Mouse (Mus musculus) midbrain, embryonic 16.5 days (tissue): ENCODE data around the gene Cbx5. TPM values are rescaled to one million over a fixed set of nuclear protein-coding genes. Genes with fewer than 3 reads are reported as not detected.
"Not testable (repeated sequence)": the region's sequence is repeated elsewhere in the genome, so short reads cannot be mapped to it uniquely, and the experiment has no call there.

Experiments used
- ATAC-seq: fragments of 200-750 bp; cut with Nextera tagmentation; 2 replicates; pipeline ENCODE4 v1.8.0; 2017; ENCODE audit warnings: moderate TSS enrichment
- H3K27ac ChIP-seq: fragments of 300-500 bp; sonication (generic); 2 replicates; pipeline ENCODE4 v1.5.1; 2014; ENCODE audit warnings: mild to moderate bottlenecking, low read length, mixed read lengths
- H3K27me3 ChIP-seq: fragments of 300-500 bp; sonication (generic); 2 replicates; pipeline ENCODE4 v1.6.1; 2014; ENCODE audit warnings: low read depth, low read length, mixed read lengths; ENCODE audit not compliant: control insufficient read depth, insufficient read depth
- H3K36me3 ChIP-seq: fragments of 300-500 bp; sonication (generic); 2 replicates; pipeline ENCODE4 v1.6.1; 2014; ENCODE audit warnings: mild to moderate bottlenecking, low read length, moderate library complexity, mixed read lengths; ENCODE audit not compliant: control insufficient read depth, insufficient read depth
- H3K4me1 ChIP-seq: fragments of 300-500 bp; sonication (generic); 2 replicates; pipeline ENCODE4 v1.6.1; 2014; ENCODE audit warnings: mild to moderate bottlenecking, low read length, mixed read lengths; ENCODE audit not compliant: control insufficient read depth, insufficient read depth
- H3K4me2 ChIP-seq: fragments of 300-500 bp; sonication (generic); 2 replicates; pipeline ENCODE4 v1.6.1; 2014; ENCODE audit warnings: mild to moderate bottlenecking, low read length, mixed read lengths
- H3K4me3 ChIP-seq: fragments of 300-500 bp; sonication (generic); 2 replicates; pipeline ENCODE4 v1.5.1; 2014; ENCODE audit warnings: low read depth, mild to moderate bottlenecking, low read length, moderate library complexity, mixed read lengths
- H3K9ac ChIP-seq: fragments of 300-500 bp; sonication (generic); 2 replicates; pipeline ENCODE4 v1.6.1; 2014; ENCODE audit warnings: low read depth, low read length, mixed read lengths
- H3K9me3 ChIP-seq: fragments of 300-500 bp; sonication (generic); replicated peaks from 2 replicates; pipeline ENCODE4 v1.6.1; 2014; ENCODE audit warnings: mild to moderate bottlenecking, low read length, mixed read lengths; ENCODE audit not compliant: control insufficient read depth, poor library complexity, severe bottlenecking
- WGBS: fragments of 180-500 bp; shearing (Covaris S2); extraction: QIAGEN DNeasy Blood & Tissue Kit; methylation state at CpG from one replicate; pipeline ENCODE4 v1.1.7; 2014; 5-methylcytosine and 5-hydroxymethylcytosine counted together
- polyA plus RNA-seq: library from polyadenylated mRNA; unstranded; fragments of >200 nt; fragmentation: Nextera tagmentation; extraction: Ambion mirVana; gene quantifications from 2 replicates; pipeline ENCODE4 v1.2.1, GENCODE M21; 2015

Gene Cbx5
- polyA plus RNA-seq, 1 experiment from 2014 or later: 139 TPM

DNA sequence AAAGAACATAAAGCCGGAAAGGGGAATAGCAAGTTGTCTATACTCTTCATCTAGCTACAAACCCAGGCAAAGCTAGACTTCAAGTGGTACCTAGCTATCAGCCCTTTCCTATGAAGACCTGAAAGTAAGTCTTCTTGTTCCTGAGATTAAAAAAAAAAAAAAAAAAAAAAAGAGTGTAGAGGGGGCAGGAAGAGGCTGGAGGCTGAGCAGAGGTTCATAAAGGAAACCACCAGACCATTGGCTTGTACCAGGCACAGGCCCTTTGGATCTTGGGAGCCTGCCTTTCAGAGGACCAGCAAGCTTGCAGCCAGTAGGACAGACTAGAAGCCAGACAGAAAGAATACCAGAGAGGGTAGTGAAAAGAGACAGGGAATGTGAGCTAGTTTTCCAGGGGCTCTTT, 13.7 kb upstream of the Cbx5 start:
- ATAC-seq: no peak
- Histone ChIP-seq H3K4me3 (no peak overlapping the region), H3K9me3 (no peaks in the 10 kb centered on the region), H3K27ac (no peak overlapping the region), H3K27me3 (peaks cover 2% of the 10 kb centered on the region; the same call in 1 of the 2 replicates), H3K36me3 (peaks cover 5% of the 10 kb centered on the region), H3K4me1 (peaks cover 5% of the 10 kb centered on the region; the same call in 1 of the 2 replicates), H3K4me2 (no peak overlapping the region), H3K9ac (no peak overlapping the region)
- WGBS: 100% methylated on average over 1 of the region's 1 CpGs

DNA sequence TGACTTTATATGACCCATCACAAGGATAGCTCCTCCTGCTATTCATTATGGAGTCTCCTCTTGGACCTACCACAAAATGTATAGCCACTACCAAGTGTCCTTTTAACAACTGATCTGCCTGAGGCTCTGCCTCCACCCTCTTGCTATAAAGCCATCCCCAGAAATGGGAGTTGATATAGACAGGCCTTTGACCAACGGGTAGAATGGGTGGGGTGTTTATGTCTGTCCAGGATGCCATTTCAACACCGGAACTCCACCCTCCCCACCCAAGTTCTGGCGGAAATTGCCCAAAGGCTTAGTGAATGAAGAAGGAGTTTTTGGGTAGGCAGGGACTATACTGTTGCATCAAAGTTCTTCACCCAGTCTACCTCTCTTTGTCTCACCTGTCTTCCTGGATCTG, 13.0 kb upstream of the Cbx5 start:
- ATAC-seq: no peak
- H3K27ac ChIP-seq: no peak overlapping the region
- no peak overlapping the region for H3K9ac ChIP-seq
- H3K4me2 ChIP-seq: no peak overlapping the region
- WGBS: 91% methylated on average over 3 of the region's 3 CpGs
- H3K4me3 ChIP-seq: no peak overlapping the region
- H3K4me1 ChIP-seq: peaks cover 5% of the 10 kb centered on the region; the same call in 1 of the 2 replicates
- H3K9me3 ChIP-seq: no peaks in the 10 kb centered on the region
- H3K36me3 ChIP-seq: peaks cover 11% of the 10 kb centered on the region
- H3K27me3 ChIP-seq: no peaks in the 10 kb centered on the region

DNA sequence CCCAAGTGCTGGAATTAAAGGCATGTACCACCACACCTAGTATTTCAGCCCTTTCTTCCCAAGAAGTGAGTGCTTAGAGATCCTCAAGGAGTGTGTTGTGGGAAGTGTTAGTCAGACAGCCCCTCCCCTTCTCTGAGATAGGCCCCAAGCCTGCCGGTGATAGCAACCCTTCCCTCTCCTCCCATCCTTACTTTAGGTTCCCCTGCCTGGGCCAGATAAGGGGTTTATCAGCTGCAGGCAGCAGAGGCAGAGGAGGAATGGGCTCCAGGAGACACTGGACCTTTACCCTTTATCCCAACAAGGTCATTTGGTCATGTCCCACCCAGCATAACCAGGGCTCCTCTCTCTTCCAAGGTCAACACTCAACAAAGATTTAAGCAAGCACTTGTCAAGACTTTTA, 12.0 kb upstream of the Cbx5 start:
- Histone ChIP-seq H3K4me2 (no peak overlapping the region), H3K27ac (no peak overlapping the region), H3K9me3 (no peaks in the 10 kb centered on the region), H3K4me3 (no peak overlapping the region), H3K9ac (no peak overlapping the region), H3K36me3 (peaks cover 21% of the 10 kb centered on the region), H3K27me3 (no peaks in the 10 kb centered on the region), H3K4me1 (peaks cover 5% of the 10 kb centered on the region; the same call in 1 of the 2 replicates)
- WGBS: 60% methylated on average over 1 of the region's 1 CpGs
- ATAC-seq: no peak

DNA sequence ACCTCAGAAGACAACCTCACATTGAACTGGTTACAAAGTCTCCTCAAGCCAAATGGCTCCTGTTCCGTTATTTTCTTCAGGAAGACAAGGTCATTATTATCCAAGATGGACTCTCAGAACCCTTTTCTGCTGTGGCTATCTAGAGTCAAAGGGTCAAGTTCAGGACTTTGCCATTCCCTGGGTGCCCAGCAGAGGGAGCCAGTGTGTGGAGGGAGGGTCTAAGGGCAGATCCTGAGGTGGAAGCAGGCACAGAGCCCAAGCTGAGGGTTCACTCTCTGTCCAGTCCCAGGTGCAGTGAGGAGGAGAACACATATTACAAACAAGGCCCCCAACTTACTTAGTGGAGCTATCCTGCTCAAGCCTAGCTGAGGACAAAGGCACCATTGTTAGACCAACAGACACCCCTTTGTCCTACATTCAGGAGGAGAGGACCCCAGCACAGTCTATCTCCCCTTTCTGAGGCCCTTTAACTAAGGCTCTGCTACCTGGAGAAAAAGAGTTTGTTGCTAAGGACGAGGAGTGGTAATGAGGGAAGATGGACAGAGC, 10.7 kb upstream of the Cbx5 start:
- no peak overlapping the region for H3K4me2 ChIP-seq
- 32% methylated on average over 2 of the region's 2 CpGs for WGBS
- no peak for ATAC-seq
- H3K27me3 ChIP-seq: no peaks in the 10 kb centered on the region
- H3K4me1 ChIP-seq: peaks cover 7% of the 10 kb centered on the region; the same call in 1 of the 2 replicates
- H3K36me3 ChIP-seq: peaks cover 27% of the 10 kb centered on the region
- no peak overlapping the region for H3K9ac ChIP-seq
- no peaks in the 10 kb centered on the region for H3K9me3 ChIP-seq
- no peak overlapping the region for H3K27ac ChIP-seq
- H3K4me3 ChIP-seq: no peak overlapping the region

DNA sequence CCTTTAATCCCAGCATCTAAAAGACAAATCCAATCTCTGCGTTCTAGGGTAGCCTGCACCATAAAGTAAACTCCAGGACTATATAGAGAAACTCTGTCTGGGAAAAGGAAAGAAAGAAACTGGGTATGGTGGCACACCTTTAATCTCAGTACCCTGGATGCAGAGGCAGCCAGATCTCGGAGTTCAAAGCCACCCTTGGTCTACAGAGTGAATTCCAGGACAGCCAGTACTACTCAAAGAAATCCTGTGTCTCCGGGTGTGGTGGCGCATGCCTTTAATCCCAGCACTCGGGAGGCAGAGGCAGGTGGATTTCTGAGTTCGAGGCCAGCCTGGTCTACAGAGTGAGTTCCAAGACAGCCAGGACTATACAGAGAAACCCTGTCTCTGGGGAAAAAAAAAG, 9.9 kb upstream of the Cbx5 start:
- not testable (repeated sequence) for H3K4me3 ChIP-seq, H3K4me2 ChIP-seq, H3K4me1 ChIP-seq, ATAC-seq, H3K27me3 ChIP-seq, H3K9me3 ChIP-seq, H3K9ac ChIP-seq, H3K27ac ChIP-seq
- H3K36me3 ChIP-seq: peaks cover 30% of the 10 kb centered on the region
- 87% methylated on average over 6 of the region's 6 CpGs for WGBS

DNA sequence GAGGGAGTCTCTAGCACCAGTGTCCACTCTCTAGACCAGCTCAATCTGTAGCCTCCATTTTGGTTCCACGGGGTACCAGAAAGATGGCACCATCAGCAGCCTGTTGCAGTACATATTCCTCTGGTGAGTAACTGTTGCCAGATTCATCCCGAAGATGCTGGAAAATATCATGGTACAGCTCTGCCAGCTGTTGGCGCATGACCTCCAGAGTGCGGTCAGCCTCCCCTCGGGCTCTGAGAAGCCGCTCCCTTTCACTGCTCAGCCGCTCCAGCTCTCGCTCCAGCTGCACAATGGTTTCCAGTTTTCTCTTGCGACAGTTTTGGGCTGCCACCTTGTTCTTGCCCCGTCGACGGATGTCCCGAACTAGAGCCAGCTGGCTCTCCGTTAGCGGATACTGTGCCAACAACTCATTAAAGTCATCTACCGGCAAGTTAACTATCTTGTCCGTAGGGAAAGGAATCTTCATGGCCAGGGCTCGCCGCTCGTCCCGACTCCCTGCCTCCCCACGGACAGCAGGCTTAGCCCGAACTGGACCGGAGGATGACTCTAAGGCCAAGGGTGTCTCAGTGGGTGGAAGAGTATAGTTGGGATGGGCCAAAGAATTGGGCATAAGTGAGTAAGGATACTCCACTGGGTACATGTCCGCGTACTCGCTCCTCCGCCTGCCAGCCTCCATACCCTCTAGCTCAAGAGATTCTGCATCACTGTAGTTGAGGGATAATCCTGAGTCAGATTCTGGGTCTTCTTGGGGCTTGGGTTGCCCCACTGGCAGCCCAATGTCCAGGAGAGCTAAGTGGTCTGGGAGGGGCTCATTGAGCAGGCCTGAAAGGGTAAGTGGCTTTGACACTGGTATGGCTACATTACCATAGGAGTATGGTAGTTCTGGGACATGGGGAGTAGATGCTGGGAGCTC, 9.0 kb upstream of the Cbx5 start:
- H3K36me3 ChIP-seq: peaks cover 30% of the 10 kb centered on the region

DNA sequence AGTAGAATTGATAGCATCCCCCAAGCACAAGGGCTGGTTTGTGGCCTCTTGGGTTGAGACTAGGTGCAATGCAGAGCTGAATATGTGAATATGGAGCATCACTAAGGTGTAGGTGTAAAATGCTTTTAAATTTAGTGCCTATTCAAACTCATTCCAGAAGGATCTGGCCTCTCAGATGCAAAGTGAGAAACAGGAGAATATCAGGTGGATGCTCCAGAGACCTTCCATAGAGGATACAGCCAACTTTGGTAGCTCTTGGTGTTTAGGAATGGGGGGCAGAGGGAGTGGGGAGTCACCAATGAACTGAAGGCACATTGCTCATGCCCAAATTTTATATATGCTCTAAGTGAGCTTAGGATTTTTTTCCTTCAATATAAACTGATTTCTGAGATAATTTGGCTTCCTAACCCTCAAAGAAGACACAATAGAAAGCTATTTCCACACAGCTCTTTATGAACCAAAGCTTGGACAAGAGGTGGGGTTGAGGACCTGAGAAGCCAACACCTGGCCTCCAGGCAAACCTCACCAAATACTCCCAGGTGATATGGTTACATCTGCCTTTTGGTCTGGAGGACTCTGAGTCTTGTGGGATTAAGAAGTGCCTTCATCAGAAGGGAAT, 8.3 kb upstream of the Cbx5 start:
- no peak for ATAC-seq
- Histone ChIP-seq H3K27me3 (no peaks in the 10 kb centered on the region), H3K9ac (no peak overlapping the region), H3K9me3 (no peaks in the 10 kb centered on the region), H3K4me3 (no peak overlapping the region), H3K36me3 (peaks cover 35% of the 10 kb centered on the region), H3K27ac (no peak overlapping the region), H3K4me1 (peaks cover 16% of the 10 kb centered on the region), H3K4me2 (no peak overlapping the region)

More for the DNA sequence above, 9.0 kb upstream of the Cbx5 start:
- WGBS: 85% methylated on average over 28 of the region's 28 CpGs
- Histone ChIP-seq H3K4me3 (no peak overlapping the region), H3K4me2 (no peak overlapping the region), H3K27me3 (no peaks in the 10 kb centered on the region), H3K9ac (no peak overlapping the region), H3K9me3 (no peaks in the 10 kb centered on the region), H3K27ac (no peak overlapping the region), H3K4me1 (peaks cover 8% of the 10 kb centered on the region)
- peak; percentile 40 for ATAC-seq

DNA sequence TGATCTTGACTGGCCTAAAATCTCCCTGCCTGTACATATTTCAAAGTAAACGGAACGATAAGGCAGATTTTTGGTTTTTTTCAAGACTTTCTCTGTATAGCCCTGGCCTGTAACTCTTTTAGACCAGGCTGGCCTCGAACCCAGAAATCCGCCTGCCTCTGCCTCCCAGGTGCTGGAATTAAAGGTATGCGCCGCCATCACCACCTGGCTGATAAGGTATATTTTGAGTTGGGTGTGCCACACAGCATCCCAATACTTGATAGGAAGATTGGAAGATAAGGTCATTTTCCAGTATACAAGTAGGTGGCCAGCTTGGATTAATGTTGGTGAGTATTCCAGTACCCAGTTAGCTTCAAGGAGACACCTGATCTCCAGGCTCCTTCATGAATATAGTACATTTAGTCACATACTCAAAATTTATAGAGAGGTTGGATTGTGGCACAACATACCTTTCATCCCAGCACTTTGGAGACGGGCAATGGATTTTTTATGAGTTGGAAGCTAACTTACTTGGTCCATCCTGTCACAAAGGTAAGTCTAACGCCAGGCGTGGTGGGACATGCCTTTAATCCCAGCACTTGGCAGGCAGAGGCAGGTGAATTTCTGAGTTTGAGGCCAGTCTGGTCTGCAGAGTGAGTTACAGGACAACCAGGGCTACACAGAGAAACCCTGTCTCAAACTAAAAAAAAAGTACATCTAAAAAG, 7.6 kb upstream of the Cbx5 start:
- H3K27me3 ChIP-seq: no peaks in the 10 kb centered on the region
- H3K27ac ChIP-seq: no peak overlapping the region
- H3K36me3 ChIP-seq: peaks cover 40% of the 10 kb centered on the region
- no peak overlapping the region for H3K4me2 ChIP-seq
- H3K9ac ChIP-seq: no peak overlapping the region
- H3K9me3 ChIP-seq: no peaks in the 10 kb centered on the region
- no peak overlapping the region for H3K4me3 ChIP-seq
- H3K4me1 ChIP-seq: peaks cover 22% of the 10 kb centered on the region
- no peak for ATAC-seq
- 90% methylated on average over 9 of the region's 9 CpGs for WGBS
